Mouse (Mus musculus): ENCODE results near the gene Atp6v0e. TPM values are rescaled to one million over a fixed set of nuclear protein-coding genes. Genes with fewer than 3 reads are reported as not detected.

The Atp6v0e gene
- polyA plus RNA-seq, 1 experiment from 2014 or later, result 185 TPM

GRCm38 (mm10) chr17:26742581-26742980 lies 79.5 kb downstream of the Atp6v0e start:
- H3K9me3 ChIP-seq (replicated peaks; ENCODE audit: control insufficient read depth, low read length), result no peaks in the 10 kb centered on the region
- no peaks in the 10 kb centered on the region for H3K4me1 ChIP-seq (ENCODE audit: control insufficient read depth, insufficient read depth, low read length)
- WGBS, result 54% methylated on average over 4 of the region's 4 CpGs
- no peak overlapping the region for H3K4me3 ChIP-seq (ENCODE audit: low read depth, low read length)
- H3K36me3 ChIP-seq (ENCODE audit: control insufficient read depth, insufficient read depth, low read length), result peaks cover 9% of the 10 kb centered on the region; the same call in 1 of the 2 replicates
- DNase-seq (ENCODE audit: low spot score), result no peak
- H3K9ac ChIP-seq (ENCODE audit: low read length), result no peak overlapping the region
- no peak for ATAC-seq
- no peaks in the 10 kb centered on the region for H3K27me3 ChIP-seq (replicated peaks; ENCODE audit: control insufficient read depth, insufficient read depth, low read length)
- no peak overlapping the region for H3K27ac ChIP-seq (ENCODE audit: low read depth, low read length)
- no peak overlapping the region for H3K4me2 ChIP-seq (ENCODE audit: low read length)

GRCm38 (mm10) chr17:26743294-26743693 lies 80.3 kb downstream of the Atp6v0e start:
- ATAC-seq (no peak), DNase-seq (ENCODE audit: low spot score) (no peak)
- H3K4me1 ChIP-seq (ENCODE audit: control insufficient read depth, insufficient read depth, low read length), result no peaks in the 10 kb centered on the region
- no peak overlapping the region for H3K4me2 ChIP-seq (ENCODE audit: low read length)
- H3K4me3 ChIP-seq (ENCODE audit: low read depth, low read length), result no peak overlapping the region
- WGBS, result 85% methylated on average over 1 of the region's 1 CpGs
- H3K36me3 ChIP-seq (ENCODE audit: control insufficient read depth, insufficient read depth, low read length), result peaks cover 9% of the 10 kb centered on the region; the same call in 1 of the 2 replicates
- no peak overlapping the region for H3K27ac ChIP-seq (ENCODE audit: low read depth, low read length)
- H3K27me3 ChIP-seq (replicated peaks; ENCODE audit: control insufficient read depth, insufficient read depth, low read length), result no peaks in the 10 kb centered on the region
- no peak overlapping the region for H3K9ac ChIP-seq (ENCODE audit: low read length)
- H3K9me3 ChIP-seq (replicated peaks; ENCODE audit: control insufficient read depth, low read length), result no peaks in the 10 kb centered on the region

Other genes starting within 250 kb of the Atp6v0e start
- gene Neurl1b, start 248.4 kb upstream of the Atp6v0e start, polyA plus RNA-seq (2014; fragmentation: Nextera tagmentation; extraction: Ambion mirVana), result 2.0 and 3.2 TPM in 2 replicates
- 126 and 134 TPM in 2 replicates for gene Ergic1, start 101.7 kb upstream of the Atp6v0e start, polyA plus RNA-seq (2014; fragmentation: Nextera tagmentation; extraction: Ambion mirVana)
- 58.4 and 66.0 TPM in 2 replicates for gene Dusp1, start 101.1 kb upstream of the Atp6v0e start, polyA plus RNA-seq (2014; fragmentation: Nextera tagmentation; extraction: Ambion mirVana)
- 10.0 and 12.8 TPM in 2 replicates for gene Crebrf, start 52.4 kb downstream of the Atp6v0e start, polyA plus RNA-seq (2014; fragmentation: Nextera tagmentation; extraction: Ambion mirVana)
- 44.0 and 48.2 TPM in 2 replicates for gene Bnip1, start 117.8 kb downstream of the Atp6v0e start, polyA plus RNA-seq (2014; fragmentation: Nextera tagmentation; extraction: Ambion mirVana)
- not detected in 2 replicates for gene Nkx2-5, start 181.8 kb downstream of the Atp6v0e start, polyA plus RNA-seq (2014; fragmentation: Nextera tagmentation; extraction: Ambion mirVana)

All from forebrain, embryonic 14.5 days (tissue).